Mouse (Mus musculus) liver, embryonic 14.5 days (tissue): Measurements from ENCODE around the gene Nmral1. TPM values are rescaled to one million over a fixed set of nuclear protein-coding genes. Genes with fewer than 3 reads are reported as not detected.
"Not testable (repeated sequence)": the region's sequence is repeated elsewhere in the genome, so short reads cannot be mapped to it uniquely, and the experiment has no call there.

Source experiments
- ATAC-seq: fragments of 200-750 bp; cut with Nextera tagmentation; 2 replicates; pipeline ENCODE4 v1.8.0; 2017; ENCODE audit warnings: moderate number of reproducible peaks, mild to moderate bottlenecking, moderate library complexity; ENCODE audit not compliant: insufficient read depth
- DNase-seq, 3 experiments: peaks; one replicate each; pipeline ENCODE4 v3.0.0-alpha.2; 2012 to 2013; ENCODE audit warnings: low read depth in 3 of 3, low spot score in 3 of 3
- H3K27ac ChIP-seq: fragments of 300-500 bp; sonication (generic); 2 replicates; pipeline ENCODE4 v1.5.1; 2014; ENCODE audit warnings: moderate library complexity, mild to moderate bottlenecking, control low read depth, inconsistent platforms
- H3K27me3 ChIP-seq: fragments of 300-500 bp; sonication (generic); 2 replicates; pipeline ENCODE4 v1.6.1; 2014; ENCODE audit warnings: mild to moderate bottlenecking, low read length, moderate library complexity; ENCODE audit not compliant: control insufficient read depth, insufficient read depth
- H3K36me3 ChIP-seq: fragments of 300-500 bp; sonication (generic); replicated peaks from 2 replicates; pipeline ENCODE4 v1.6.1; 2014; ENCODE audit warnings: low read depth; ENCODE audit not compliant: control insufficient read depth, insufficient read depth
- H3K4me1 ChIP-seq, 2 experiments: fragments of 200-500 bp in 1 of 2; fragments of 300-500 bp in 1 of 2; sonication (generic) in 1 of 2; replicated peaks; 2 replicates each; pipeline ENCODE4 v1.6.1; 2012 to 2014; ENCODE audit warnings: antibody characterized with exemption in 1 of 2, inconsistent platforms in 1 of 2, low read length in 1 of 2; ENCODE audit not compliant: control insufficient read depth in 2 of 2, insufficient read depth in 2 of 2
- H3K4me2 ChIP-seq: fragments of 300-500 bp; sonication (generic); 2 replicates; pipeline ENCODE4 v1.6.1; 2014; ENCODE audit warnings: low read depth, mild to moderate bottlenecking, control low read depth, moderate library complexity
- H3K4me3 ChIP-seq, 2 experiments: fragments of 200-500 bp in 1 of 2; fragments of 300-500 bp in 1 of 2; sonication (generic) in 1 of 2; 2 replicates each; pipeline ENCODE4 v1.5.1; 2012 to 2014; ENCODE audit warnings: low read depth in 2 of 2, low read length in 2 of 2, mild to moderate bottlenecking in 2 of 2, control low read depth in 1 of 2, inconsistent platforms in 1 of 2, moderate library complexity in 1 of 2; ENCODE audit not compliant: insufficient read depth in 1 of 2
- H3K9ac ChIP-seq: fragments of 300-500 bp; sonication (generic); replicated peaks from 2 replicates; pipeline ENCODE4 v1.6.1; 2014; ENCODE audit warnings: mild to moderate bottlenecking, control low read depth, moderate library complexity
- H3K9me3 ChIP-seq: fragments of 300-500 bp; sonication (generic); 2 replicates; pipeline ENCODE4 v1.6.1; 2016; ENCODE audit warnings: low read length, mixed read lengths; ENCODE audit not compliant: control insufficient read depth
- CTCF ChIP-seq: IDR thresholded peaks from 2 replicates; pipeline ENCODE4 v1.5.1; 2016; ENCODE audit warnings: antibody characterized with exemption, low read depth, control low read depth
- EP300 ChIP-seq: IDR thresholded peaks from 2 replicates; pipeline ENCODE4 v1.6.1; 2016; ENCODE audit warnings: antibody characterized with exemption, low read depth
- WGBS: fragments of 180-500 bp; shearing (Covaris S2); extraction: QIAGEN DNeasy Blood & Tissue Kit; methylation state at CpG from one replicate; pipeline ENCODE4 v1.1.7; 2014; ENCODE audit not compliant: insufficient replicate concordance; 5-methylcytosine and 5-hydroxymethylcytosine counted together
- polyA plus RNA-seq, 2 experiments: library from polyadenylated mRNA; depleted of rRNA in 1 of 2; stranded (reverse) in 1 of 2; unstranded in 1 of 2; fragments of >200 nt; fragmentation: Nextera tagmentation in 1 of 2; extraction: Ambion mirVana in 1 of 2; gene quantifications; 2 replicates each; pipeline versions ENCODE4 v1.2.1 to v1.2.3; 2012 to 2014

Gene Nmral1
- polyA plus RNA-seq, 2 experiments: 36.6 to 45.2 TPM

DNA sequence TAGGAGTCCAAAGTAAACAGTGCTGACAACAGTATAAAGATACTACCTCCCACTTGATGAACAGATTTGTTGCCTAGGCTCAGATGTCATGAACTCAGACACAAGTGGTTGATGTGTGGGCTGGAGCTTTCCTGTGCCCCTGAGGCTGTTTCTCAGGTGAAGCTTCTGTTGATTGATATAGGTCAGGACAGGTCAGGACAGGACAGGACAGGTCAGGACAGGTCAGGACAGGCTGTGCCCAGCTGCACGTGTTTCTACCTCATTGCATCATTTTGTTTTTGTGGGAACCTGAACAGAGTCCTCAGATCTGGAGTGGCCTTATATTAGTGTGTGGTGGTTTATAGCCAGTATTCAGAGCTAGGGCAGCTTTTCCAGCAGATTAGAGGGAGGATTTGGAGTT is 16.5 kb downstream of the Nmral1 start:
- H3K27me3 ChIP-seq: no peaks in the 10 kb centered on the region
- TF ChIP-seq EP300: 0 out of 2 replicates have a peak, but pooled peaks have one; percentile 11
- TF ChIP-seq CTCF: no peak
- DNase-seq (no peak), ATAC-seq (peak; percentile 72)
- H3K4me2 ChIP-seq: no peak overlapping the region
- WGBS: 69% methylated on average over 1 of the region's 1 CpGs
- H3K27ac ChIP-seq: no peak overlapping the region
- no peak overlapping the region for H3K9ac ChIP-seq
- H3K4me1 ChIP-seq: no peaks in the 10 kb centered on the region
- no peaks in the 10 kb centered on the region for H3K9me3 ChIP-seq
- no peak overlapping the region for H3K4me3 ChIP-seq
- peaks cover 74% of the 10 kb centered on the region for H3K36me3 ChIP-seq

DNA sequence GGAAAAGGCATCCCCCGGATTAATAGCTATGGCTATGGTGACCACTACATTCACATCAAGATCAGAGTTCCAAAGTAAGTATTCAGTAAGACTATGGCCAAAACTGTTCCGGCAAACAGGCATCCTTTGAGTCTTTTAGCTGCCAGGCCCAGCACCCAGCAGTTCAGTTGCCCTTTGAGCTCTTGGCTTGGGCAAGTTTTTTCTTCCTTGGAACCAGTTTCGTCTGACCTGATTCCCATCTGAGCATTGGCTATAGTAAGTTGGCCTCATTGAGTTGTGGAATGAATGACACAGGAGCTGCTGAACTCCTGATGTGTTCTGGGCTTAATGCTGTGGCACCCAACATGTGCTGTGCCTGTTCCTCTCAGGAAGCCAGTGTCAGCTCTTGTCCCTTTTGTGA is 17.9 kb downstream of the Nmral1 start:
- H3K27ac ChIP-seq: no peak overlapping the region
- no peaks in the 10 kb centered on the region for H3K4me1 ChIP-seq
- no peak overlapping the region for H3K4me3 ChIP-seq
- no peak for TF ChIP-seq CTCF
- no peak for TF ChIP-seq EP300
- H3K27me3 ChIP-seq: no peaks in the 10 kb centered on the region
- WGBS: 83% methylated on average over 3 of the region's 3 CpGs
- no peaks in the 10 kb centered on the region for H3K9me3 ChIP-seq
- DNase-seq (no peak), ATAC-seq (no peak)
- H3K36me3 ChIP-seq: peaks cover 72% of the 10 kb centered on the region
- no peak overlapping the region for H3K9ac ChIP-seq
- H3K4me2 ChIP-seq: no peak overlapping the region

DNA sequence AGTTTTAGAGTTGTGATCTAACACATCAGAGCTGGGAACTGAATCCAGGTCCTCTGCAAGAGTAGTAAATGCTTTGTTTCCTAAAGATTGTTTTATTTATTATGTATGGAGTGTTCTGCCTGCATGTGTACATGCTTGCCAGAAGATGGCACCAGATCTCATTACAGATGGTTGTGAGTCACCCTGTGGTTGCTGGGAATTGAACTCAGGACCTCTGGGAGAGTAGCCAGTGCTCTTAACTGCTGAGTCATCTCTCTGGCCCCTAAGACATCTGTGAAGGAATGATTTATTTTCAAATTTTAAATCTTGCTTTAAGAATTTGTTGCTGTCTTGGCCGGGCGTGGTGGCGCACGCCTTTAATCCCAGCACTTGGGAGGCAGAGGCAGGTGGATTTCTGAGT is 29.8 kb downstream of the Nmral1 start:
- H3K4me1 ChIP-seq, H3K9ac ChIP-seq, H3K27me3 ChIP-seq, ATAC-seq, H3K9me3 ChIP-seq, H3K4me2 ChIP-seq, H3K27ac ChIP-seq, DNase-seq, H3K4me3 ChIP-seq: not testable (repeated sequence)
- TF ChIP-seq CTCF: peak; percentile 26; the same call in 1 of the 2 replicates
- 95% methylated on average over 4 of the region's 4 CpGs for WGBS
- peaks cover 49% of the 10 kb centered on the region for H3K36me3 ChIP-seq

DNA sequence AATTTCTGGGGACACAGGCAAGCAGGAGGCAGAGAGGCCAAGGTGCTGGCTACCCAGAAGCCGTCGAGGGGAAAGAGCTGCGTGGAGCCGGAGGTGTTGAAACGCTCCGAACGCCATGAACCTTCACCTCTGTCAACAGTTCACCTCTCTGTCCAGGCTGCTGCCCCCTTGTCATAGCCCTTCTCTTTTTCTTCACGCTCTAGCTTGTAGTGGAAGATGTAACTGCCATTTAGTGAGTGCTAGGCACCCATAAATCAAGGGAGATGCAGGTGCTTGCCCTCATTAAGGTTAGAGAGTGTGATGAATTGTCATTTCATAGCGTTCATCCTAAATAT is 34.7 kb downstream of the Nmral1 start:
- Histone ChIP-seq H3K4me3 (peak overlapping the region; percentile 84 to 92), H3K27me3 (no peaks in the 10 kb centered on the region), H3K27ac (peak overlapping the region; percentile 24), H3K9ac (peak overlapping the region; percentile 85), H3K4me2 (peak overlapping the region; percentile 88), H3K9me3 (no peaks in the 10 kb centered on the region), H3K36me3 (peaks cover 16% of the 10 kb centered on the region), H3K4me1 (peaks cover 16 to 22% of the 10 kb centered on the region in 2 experiments)
- peak; percentile 8; the same call in 1 of the 2 replicates for ATAC-seq
- no peak for TF ChIP-seq CTCF
- no peak for TF ChIP-seq EP300
- DNase-seq: no peak
- 0% methylated on average over 9 of the region's 9 CpGs for WGBS

DNA sequence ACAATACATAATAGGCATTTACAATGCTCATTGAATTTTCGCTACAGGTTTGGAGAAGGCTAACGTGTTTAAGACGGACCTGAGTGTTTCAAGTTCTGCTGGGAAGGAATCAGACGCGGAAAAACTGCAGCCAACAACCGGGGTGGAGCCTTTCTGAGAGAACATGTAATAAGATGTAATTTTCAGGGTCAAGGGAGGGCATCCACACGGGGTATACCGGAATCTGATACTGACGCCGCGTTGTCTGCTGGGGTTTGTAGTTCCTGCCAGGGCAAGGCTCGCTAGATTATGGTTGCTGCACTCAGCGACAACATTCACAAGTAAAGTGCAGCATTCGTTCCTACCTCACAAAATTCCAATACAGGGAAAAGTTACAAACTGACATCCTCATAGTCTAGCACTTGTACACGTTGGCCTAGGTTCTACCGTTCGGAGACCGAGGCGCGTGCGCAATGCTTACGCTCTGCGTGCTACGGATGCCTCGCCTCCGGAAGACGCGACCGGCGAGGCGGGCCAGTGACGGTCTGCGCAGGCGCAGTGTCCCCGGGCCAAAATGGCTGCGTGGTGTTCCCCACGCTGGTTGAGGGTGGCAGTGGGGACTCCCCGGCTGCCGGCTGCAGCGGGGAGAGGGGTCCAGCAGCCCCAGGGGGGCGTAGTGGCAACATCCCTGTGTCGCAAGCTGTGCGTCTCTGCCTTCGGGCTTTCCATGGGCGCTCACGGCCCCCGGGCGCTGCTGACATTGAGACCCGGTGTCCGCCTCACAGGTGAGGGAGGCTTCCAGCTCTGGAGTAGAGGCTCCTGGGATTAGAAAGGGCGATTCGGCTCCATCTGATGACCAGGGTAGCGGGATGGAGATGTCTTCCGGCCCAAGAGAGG is 35.3 kb downstream of the Nmral1 start:
- Histone ChIP-seq H3K4me3 (peak overlapping the region; percentile 84 to 92), H3K4me1 (peaks cover 17 to 23% of the 10 kb centered on the region in 2 experiments), H3K36me3 (peaks cover 10% of the 10 kb centered on the region), H3K4me2 (peak overlapping the region; percentile 88), H3K27me3 (no peaks in the 10 kb centered on the region), H3K27ac (peak overlapping the region; percentile 70), H3K9me3 (no peaks in the 10 kb centered on the region), H3K9ac (peak overlapping the region; percentile 85)
- TF ChIP-seq EP300 (no peak), CTCF (no peak)
- ATAC-seq (peak; percentile 78), DNase-seq (peak; percentile 84 to 86 (median 85))
- under 1% methylated on average over 53 of the region's 54 CpGs for WGBS
